Mouse (Mus musculus) spleen, adult 2 months (tissue): ENCODE data around the gene Ebpl.

Experiments
- CTCF ChIP-seq: fragments of 200-500 bp; IDR thresholded peaks from 2 replicates; pipeline ENCODE4 v1.5.1; 2011; ENCODE audit warnings: mild to moderate bottlenecking, inconsistent platforms; ENCODE audit not compliant: insufficient read depth, insufficient read length, insufficient replicate concordance; ENCODE audit errors: extremely low read depth
- POLR2A ChIP-seq: fragments of 200-500 bp; IDR thresholded peaks from 2 replicates; pipeline ENCODE4 v1.6.1; 2011; ENCODE audit warnings: low read depth, low read length, inconsistent platforms

GRCm38 (mm10) chr14:61354251-61355235 lies 5.7 kb downstream of the Ebpl start:
- no peak for TF ChIP-seq CTCF
- TF ChIP-seq POLR2A = no peak
